Mouse (Mus musculus) liver, embryonic 11.5 days (tissue): Measurements from ENCODE around the gene S100b. TPM values are rescaled to one million over a fixed set of nuclear protein-coding genes. Genes with fewer than 3 reads are reported as not detected.

ENCODE experiments used
- ATAC-seq: fragments of 200-750 bp; cut with Nextera tagmentation; replicated peaks from 2 replicates; pipeline ENCODE4 v1.8.0; 2017; ENCODE audit warnings: moderate number of reproducible peaks, mild to moderate bottlenecking, moderate TSS enrichment, moderate library complexity; ENCODE audit not compliant: low FRiP score
- DNase-seq: peaks from one replicate; pipeline ENCODE4 v3.0.0-alpha.2; 2017; ENCODE audit warnings: low spot score
- H3K27ac ChIP-seq: fragments of 300-500 bp; sonication (generic); 2 replicates; pipeline ENCODE4 v1.5.1; 2014; ENCODE audit warnings: mild to moderate bottlenecking, low read depth, low read length, control low read depth
- H3K27me3 ChIP-seq: fragments of 300-500 bp; sonication (generic); replicated peaks from 2 replicates; pipeline ENCODE4 v1.6.1; 2014; ENCODE audit warnings: low read length, mixed read lengths; ENCODE audit not compliant: control insufficient read depth, insufficient read depth
- H3K36me3 ChIP-seq: fragments of 300-500 bp; sonication (generic); 2 replicates; pipeline ENCODE4 v1.6.1; 2014; ENCODE audit warnings: mild to moderate bottlenecking, low read length, moderate library complexity, mixed read lengths; ENCODE audit not compliant: control insufficient read depth, insufficient read depth
- H3K4me1 ChIP-seq: fragments of 300-500 bp; sonication (generic); replicated peaks from 2 replicates; pipeline ENCODE4 v1.6.1; 2014; ENCODE audit warnings: low read length, mixed read lengths; ENCODE audit not compliant: control insufficient read depth, insufficient read depth
- H3K4me2 ChIP-seq: fragments of 300-500 bp; sonication (generic); 2 replicates; pipeline ENCODE4 v1.6.1; 2014; ENCODE audit warnings: mild to moderate bottlenecking, control low read depth, moderate library complexity
- H3K4me3 ChIP-seq: fragments of 300-500 bp; sonication (generic); 2 replicates; pipeline ENCODE4 v1.5.1; 2014; ENCODE audit warnings: low read depth, low read length, control low read depth
- H3K9ac ChIP-seq: fragments of 300-500 bp; sonication (generic); 2 replicates; pipeline ENCODE4 v1.6.1; 2014; ENCODE audit warnings: low read depth, low read length, control low read depth
- H3K9me3 ChIP-seq: fragments of 300-500 bp; sonication (generic); 2 replicates; pipeline ENCODE4 v1.6.1; 2016; ENCODE audit warnings: low read length, inconsistent platforms, mixed read lengths; ENCODE audit not compliant: control insufficient read depth
- WGBS: fragments of 180-500 bp; shearing (Covaris S2); extraction: QIAGEN DNeasy Blood & Tissue Kit; methylation state at CpG from one replicate; pipeline ENCODE4 v1.1.7; 2014; 5-methylcytosine and 5-hydroxymethylcytosine counted together
- polyA plus RNA-seq: library from polyadenylated mRNA; unstranded; fragments of >200 nt; fragmentation: Nextera tagmentation; extraction: Ambion mirVana; gene quantifications from 2 replicates; pipeline ENCODE4 v1.2.1, GENCODE M21; 2014

S100b gene
- polyA plus RNA-seq, 1 experiment from 2014 or later: not detected

DNA sequence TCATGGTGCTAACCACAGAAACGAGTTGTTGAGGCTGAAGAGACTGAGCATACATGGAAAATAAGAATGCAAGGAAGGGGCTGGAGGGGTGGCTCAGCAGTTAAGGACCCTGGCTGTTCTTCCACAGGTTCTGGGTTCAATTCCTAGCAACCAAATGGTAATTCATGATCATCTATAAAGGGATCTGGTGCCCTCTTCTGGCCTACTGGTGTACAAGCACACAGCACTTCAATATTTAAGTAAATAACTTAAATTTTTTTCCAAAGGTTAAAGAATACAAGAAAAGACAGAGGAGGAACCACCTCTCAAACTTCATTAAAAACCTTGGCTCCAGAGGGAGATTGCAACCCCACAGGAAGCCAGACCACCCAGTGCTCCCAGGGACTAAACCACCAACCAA lies 24.0 kb upstream of the S100b start:
- no peak overlapping the region for H3K27ac ChIP-seq
- no peak overlapping the region for H3K4me3 ChIP-seq
- DNase-seq (no peak), ATAC-seq (no peak)
- no peaks in the 10 kb centered on the region for H3K9me3 ChIP-seq
- H3K36me3 ChIP-seq: no peaks in the 10 kb centered on the region
- H3K9ac ChIP-seq: no peak overlapping the region
- WGBS: 58% methylated on average over 1 of the region's 1 CpGs
- no peaks in the 10 kb centered on the region for H3K4me1 ChIP-seq
- no peaks in the 10 kb centered on the region for H3K27me3 ChIP-seq
- no peak overlapping the region for H3K4me2 ChIP-seq

- Histone ChIP-seq H3K4me2 (peak within 1 kb of the TSS; percentile 95), H3K27me3 (no peaks in the 10 kb centered on the region), H3K9ac (peak within 1 kb of the TSS; percentile 73), H3K27ac (peak within 1 kb of the TSS; percentile 63; the same call in 1 of the 2 replicates), H3K4me3 (peak within 1 kb of the TSS; percentile 64), H3K9me3 (no peaks in the 10 kb centered on the region), H3K36me3 (no peaks in the 10 kb centered on the region), H3K4me1 (no peaks in the 10 kb centered on the region)
- 1% methylated on average over 46 of the region's 47 CpGs for WGBS
- ATAC-seq: peak; percentile 99
- peak; percentile 87 for DNase-seq
Measured at GRCm38 (mm10) chr10:76237341-76238225, 16.1 kb upstream of the S100b start, which contains the start of gene Prmt2. Prmt2 (minus strand) TSS chr10:76237865.

DNA sequence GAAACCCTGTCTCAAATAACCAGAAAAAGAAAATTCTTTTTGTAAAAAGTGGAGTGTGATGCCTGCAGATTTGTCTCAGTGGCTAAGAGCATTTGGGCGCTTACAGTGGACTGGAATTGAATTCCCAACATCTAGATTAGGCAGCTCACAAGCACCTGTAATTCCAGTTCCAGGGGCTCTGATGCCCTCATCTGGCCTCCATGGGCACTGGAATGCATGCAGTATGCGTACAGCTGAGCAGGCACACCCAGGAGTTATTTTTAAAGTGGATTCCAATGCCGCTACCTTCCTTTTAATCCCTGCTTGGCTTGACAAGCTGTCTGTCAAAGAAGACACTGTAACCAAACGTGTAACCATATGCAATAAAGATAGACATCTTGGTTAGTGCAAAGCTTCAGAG lies 14.3 kb upstream of the S100b start:
- H3K27ac ChIP-seq: no peak overlapping the region
- ATAC-seq (no peak), DNase-seq (no peak)
- WGBS: 70% methylated on average over 4 of the region's 4 CpGs
- H3K36me3 ChIP-seq: no peaks in the 10 kb centered on the region
- no peaks in the 10 kb centered on the region for H3K9me3 ChIP-seq
- no peaks in the 10 kb centered on the region for H3K4me1 ChIP-seq
- no peak overlapping the region for H3K4me3 ChIP-seq
- H3K27me3 ChIP-seq: no peaks in the 10 kb centered on the region
- H3K4me2 ChIP-seq: no peak overlapping the region
- H3K9ac ChIP-seq: no peak overlapping the region

- Histone ChIP-seq H3K9ac (no peak overlapping the region), H3K4me1 (no peaks in the 10 kb centered on the region), H3K9me3 (no peaks in the 10 kb centered on the region), H3K27ac (no peak overlapping the region), H3K4me3 (no peak overlapping the region), H3K27me3 (no peaks in the 10 kb centered on the region), H3K36me3 (no peaks in the 10 kb centered on the region), H3K4me2 (no peak overlapping the region)
- 67% methylated on average over 2 of the region's 2 CpGs for WGBS
- DNase-seq: no peak
- no peak for ATAC-seq
Measured at GRCm38 (mm10) chr10:76245106-76245505, 8.5 kb upstream of the S100b start.

DNA sequence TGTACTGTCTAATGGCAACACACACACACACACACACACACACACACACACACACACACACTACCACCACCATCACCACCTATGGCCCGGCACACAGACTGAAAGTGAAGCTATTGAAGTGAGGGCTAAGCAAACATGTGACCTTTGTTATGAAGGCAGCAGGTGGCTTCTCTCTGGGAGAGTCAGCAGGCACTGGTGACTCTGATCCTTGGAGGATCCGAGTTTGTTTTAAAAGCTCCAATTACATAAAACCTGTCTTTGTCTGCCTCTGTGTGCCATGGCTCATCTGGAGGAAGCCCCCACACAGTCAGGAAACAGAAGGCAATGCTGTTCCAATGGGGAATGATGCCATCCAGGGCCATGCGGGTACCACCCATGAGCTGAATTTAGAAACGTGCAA lies 7.1 kb upstream of the S100b start:
- Histone ChIP-seq H3K4me1 (no peaks in the 10 kb centered on the region), H3K36me3 (no peaks in the 10 kb centered on the region), H3K9ac (no peak overlapping the region), H3K9me3 (no peaks in the 10 kb centered on the region), H3K4me2 (no peak overlapping the region), H3K4me3 (no peak overlapping the region), H3K27me3 (no peaks in the 10 kb centered on the region), H3K27ac (no peak overlapping the region)
- DNase-seq (no peak), ATAC-seq (no peak)
- WGBS: 62% methylated on average over 4 of the region's 4 CpGs

GRCm38 (mm10) chr10:76247960-76248646 lies 5.5 kb upstream of the S100b start:
- no peaks in the 10 kb centered on the region for H3K4me1 ChIP-seq
- DNase-seq: no peak
- H3K4me2 ChIP-seq: no peak overlapping the region
- no peak overlapping the region for H3K9ac ChIP-seq
- no peak for ATAC-seq
- no peak overlapping the region for H3K27ac ChIP-seq
- H3K4me3 ChIP-seq: no peak overlapping the region
- no peaks in the 10 kb centered on the region for H3K9me3 ChIP-seq
- WGBS: 78% methylated on average over 21 of the region's 21 CpGs
- H3K27me3 ChIP-seq: no peaks in the 10 kb centered on the region
- H3K36me3 ChIP-seq: no peaks in the 10 kb centered on the region

DNA sequence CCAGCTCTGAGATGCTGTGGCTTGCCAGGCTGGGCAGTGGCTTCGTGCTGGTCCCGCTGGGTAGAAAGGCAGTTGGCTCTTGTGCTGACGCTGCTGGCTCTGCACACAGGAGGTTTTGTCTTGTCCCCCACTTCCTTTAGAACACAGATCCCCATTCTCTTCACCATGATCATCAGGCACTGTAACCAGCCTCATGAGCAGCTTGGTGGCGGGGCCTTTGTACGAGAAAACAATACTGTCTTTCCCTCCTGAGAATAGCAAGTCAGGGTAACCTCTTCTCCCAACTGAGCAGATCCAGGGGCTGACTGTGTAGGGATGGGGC lies 5.0 kb upstream of the S100b start:
- no peak overlapping the region for H3K27ac ChIP-seq
- no peaks in the 10 kb centered on the region for H3K9me3 ChIP-seq
- H3K9ac ChIP-seq: no peak overlapping the region
- no peak overlapping the region for H3K4me2 ChIP-seq
- ATAC-seq (no peak), DNase-seq (no peak)
- no peaks in the 10 kb centered on the region; the same call in 1 of the 2 replicates for H3K4me1 ChIP-seq
- H3K36me3 ChIP-seq: no peaks in the 10 kb centered on the region
- no peaks in the 10 kb centered on the region for H3K27me3 ChIP-seq
- H3K4me3 ChIP-seq: no peak overlapping the region
- 76% methylated on average over 5 of the region's 5 CpGs for WGBS

DNA sequence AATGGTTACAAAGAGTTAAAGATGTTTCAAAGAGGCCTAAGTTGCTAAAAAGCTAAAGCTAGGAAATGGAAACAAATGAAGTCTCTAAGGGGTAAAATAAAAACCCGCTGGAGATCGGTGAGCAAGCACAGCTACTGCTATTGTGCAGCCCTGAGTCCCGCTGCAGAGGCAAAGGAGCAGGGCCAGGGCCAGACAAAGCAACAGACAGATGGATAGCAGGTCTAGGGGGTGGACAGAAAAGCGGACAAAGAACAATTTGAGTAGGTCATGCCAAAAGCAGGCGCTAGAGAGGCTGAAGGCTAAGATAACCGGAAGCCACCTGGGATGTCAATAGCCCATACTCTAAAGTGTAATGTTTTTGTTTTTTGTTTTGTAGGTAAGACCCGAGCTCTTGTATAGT lies 2.8 kb upstream of the S100b start:
- DNase-seq: no peak
- Histone ChIP-seq H3K36me3 (no peaks in the 10 kb centered on the region), H3K4me2 (no peak overlapping the region), H3K27me3 (no peaks in the 10 kb centered on the region), H3K9me3 (no peaks in the 10 kb centered on the region), H3K9ac (no peak overlapping the region), H3K4me3 (no peak overlapping the region), H3K27ac (no peak overlapping the region), H3K4me1 (no peaks in the 10 kb centered on the region; the same call in 1 of the 2 replicates)
- 85% methylated on average over 7 of the region's 7 CpGs for WGBS
- ATAC-seq: no peak
